Mouse (Mus musculus): Measurements from ENCODE around the gene Calhm3. TPM values are rescaled to one million over a fixed set of nuclear protein-coding genes. Genes with fewer than 3 reads are reported as not detected.

Calhm3 gene
- polyA plus RNA-seq, 1 experiment from 2014 or later: not detected

- H3K27me3 ChIP-seq (replicated peaks): peaks cover 11% of the 10 kb centered on the region; the same call in 1 of the 2 replicates
- 4% methylated on average over 13 of the region's 13 CpGs for WGBS
- H3K4me2 ChIP-seq: peak overlapping the region; percentile 71
- no peak overlapping the region for H3K27ac ChIP-seq (ENCODE audit: poor library complexity, severe bottlenecking)
- H3K4me3 ChIP-seq: peak overlapping the region; percentile 32
- peak overlapping the region; percentile 52 for H3K9ac ChIP-seq
- no peaks in the 10 kb centered on the region for H3K9me3 ChIP-seq (replicated peaks)
- H3K4me1 ChIP-seq (replicated peaks): peaks cover 9% of the 10 kb centered on the region; the same call in 1 of the 2 replicates
- H3K36me3 ChIP-seq: no peaks in the 10 kb centered on the region
- 0 out of 2 replicates have a peak, but pooled peaks have one; percentile 11 for ATAC-seq (ENCODE audit: insufficient number of reproducible peaks, low FRiP score)
These were observed 10.7 kb upstream of the Calhm3 start for GRCm38 (mm10) chr19:47168223-47168622.

GRCm38 (mm10) chr19:47167617-47168214 lies 10.2 kb upstream of the Calhm3 start:
- 42% methylated on average over 7 of the region's 7 CpGs for WGBS
- H3K9me3 ChIP-seq (replicated peaks): no peaks in the 10 kb centered on the region
- H3K9ac ChIP-seq: 0 out of 2 replicates have a peak overlapping the region, but pooled peaks have one; percentile 30
- peaks cover 9% of the 10 kb centered on the region; the same call in 1 of the 2 replicates for H3K4me1 ChIP-seq (replicated peaks)
- peak overlapping the region; percentile 71 for H3K4me2 ChIP-seq
- 0 out of 2 replicates have a peak, but pooled peaks have one; percentile 25 for ATAC-seq (ENCODE audit: insufficient number of reproducible peaks, low FRiP score)
- peaks cover 8% of the 10 kb centered on the region; the same call in 1 of the 2 replicates for H3K27me3 ChIP-seq (replicated peaks)
- no peak overlapping the region for H3K27ac ChIP-seq (ENCODE audit: poor library complexity, severe bottlenecking)
- H3K4me3 ChIP-seq: no peak overlapping the region
- no peaks in the 10 kb centered on the region for H3K36me3 ChIP-seq

DNA sequence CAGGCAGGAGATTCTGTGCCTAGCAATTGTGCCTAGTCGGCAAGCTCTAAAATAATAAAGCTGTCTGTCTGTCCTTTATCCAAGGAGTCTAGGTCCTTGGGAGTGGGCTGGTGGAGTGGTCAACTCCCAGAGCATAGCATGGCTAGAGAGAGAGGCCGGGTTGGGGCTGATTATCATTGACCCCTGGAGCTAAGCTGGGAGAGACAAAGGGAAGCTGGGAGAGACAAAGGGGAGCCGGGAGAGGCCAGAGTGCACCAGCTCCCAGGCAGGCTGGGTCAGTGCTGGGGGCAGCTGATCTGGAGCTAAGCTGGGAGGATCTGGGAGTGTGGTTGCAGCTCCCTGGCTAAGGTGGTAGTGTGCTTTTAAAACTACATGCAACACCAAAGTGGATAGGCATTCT lies 9.2 kb upstream of the Calhm3 start:
- Histone ChIP-seq H3K4me1 (replicated peaks) (peaks cover 9% of the 10 kb centered on the region; the same call in 1 of the 2 replicates), H3K9me3 (replicated peaks) (no peaks in the 10 kb centered on the region), H3K9ac (no peak overlapping the region), H3K36me3 (no peaks in the 10 kb centered on the region), H3K4me3 (no peak overlapping the region), H3K27me3 (replicated peaks) (peaks cover 7% of the 10 kb centered on the region; the same call in 1 of the 2 replicates), H3K4me2 (no peak overlapping the region), H3K27ac (ENCODE audit: poor library complexity, severe bottlenecking) (no peak overlapping the region)
- ATAC-seq (ENCODE audit: insufficient number of reproducible peaks, low FRiP score): no peak
- WGBS: 32% methylated on average over 3 of the region's 3 CpGs

DNA sequence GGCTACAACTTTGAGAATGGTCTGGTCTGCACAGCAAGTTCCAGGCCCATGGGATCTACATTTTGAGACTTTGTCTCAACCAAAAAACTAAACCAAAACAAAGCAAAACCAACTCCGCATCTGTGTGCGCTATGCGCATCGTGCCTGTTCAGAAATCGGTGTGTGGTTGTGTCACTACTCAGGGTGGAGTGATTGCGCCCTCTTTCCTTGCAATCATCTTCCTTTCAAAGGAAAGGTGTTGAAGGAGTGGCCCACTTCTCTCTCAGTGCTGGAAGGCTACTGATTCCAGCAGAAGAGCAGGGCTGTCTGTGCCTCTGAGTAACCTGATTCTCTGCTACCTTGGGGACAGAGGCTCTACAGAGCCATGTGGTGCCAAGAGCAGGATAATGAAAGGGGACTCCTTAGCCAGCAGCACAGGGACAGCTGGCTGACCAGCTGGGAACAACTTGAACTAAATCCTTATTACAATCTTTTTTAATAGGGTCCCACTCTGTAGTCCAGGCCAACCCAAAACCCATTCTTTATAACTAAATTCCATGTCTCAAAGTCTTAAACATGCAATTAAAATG lies 5.7 kb upstream of the Calhm3 start:
- H3K4me1 ChIP-seq (replicated peaks): 0 out of 2 replicates have a peak, but pooled peaks cover 4% of the 10 kb centered on the region
- no peak overlapping the region for H3K4me2 ChIP-seq
- no peak overlapping the region for H3K9ac ChIP-seq
- no peak for ATAC-seq (ENCODE audit: insufficient number of reproducible peaks, low FRiP score)
- no peak overlapping the region for H3K4me3 ChIP-seq
- WGBS: 90% methylated on average over 6 of the region's 6 CpGs
- peaks cover 7% of the 10 kb centered on the region; the same call in 1 of the 2 replicates for H3K27me3 ChIP-seq (replicated peaks)
- H3K27ac ChIP-seq (ENCODE audit: poor library complexity, severe bottlenecking): no peak overlapping the region
- no peaks in the 10 kb centered on the region for H3K36me3 ChIP-seq
- no peaks in the 10 kb centered on the region for H3K9me3 ChIP-seq (replicated peaks)

DNA sequence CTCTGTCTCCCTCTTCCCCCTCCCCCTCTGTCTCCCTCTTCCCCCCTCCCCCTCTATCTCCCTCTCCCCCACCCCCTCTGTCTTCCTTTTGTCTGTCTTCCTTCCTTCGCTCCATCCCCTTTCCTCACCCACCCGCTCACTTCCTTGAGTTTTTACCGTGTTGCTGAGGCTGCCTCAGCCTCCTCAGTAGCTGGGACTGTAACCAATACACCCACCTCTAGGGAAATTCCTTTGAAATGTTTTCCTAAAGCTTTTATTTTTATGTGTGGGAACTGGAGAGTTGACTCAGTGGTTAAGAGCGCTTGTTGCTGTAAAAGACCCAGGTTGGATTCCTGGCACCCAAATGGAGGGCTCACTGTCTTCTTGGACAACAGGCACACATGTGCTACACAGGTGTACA lies 4.1 kb upstream of the Calhm3 start:
- Histone ChIP-seq H3K9ac (no peak overlapping the region), H3K9me3 (replicated peaks) (no peaks in the 10 kb centered on the region), H3K36me3 (no peaks in the 10 kb centered on the region), H3K27me3 (replicated peaks) (no peaks in the 10 kb centered on the region), H3K4me3 (no peak overlapping the region), H3K27ac (ENCODE audit: poor library complexity, severe bottlenecking) (no peak overlapping the region), H3K4me2 (no peak overlapping the region), H3K4me1 (replicated peaks) (no peaks in the 10 kb centered on the region)
- 57% methylated on average over 4 of the region's 4 CpGs for WGBS
- ATAC-seq (ENCODE audit: insufficient number of reproducible peaks, low FRiP score): no peak

DNA sequence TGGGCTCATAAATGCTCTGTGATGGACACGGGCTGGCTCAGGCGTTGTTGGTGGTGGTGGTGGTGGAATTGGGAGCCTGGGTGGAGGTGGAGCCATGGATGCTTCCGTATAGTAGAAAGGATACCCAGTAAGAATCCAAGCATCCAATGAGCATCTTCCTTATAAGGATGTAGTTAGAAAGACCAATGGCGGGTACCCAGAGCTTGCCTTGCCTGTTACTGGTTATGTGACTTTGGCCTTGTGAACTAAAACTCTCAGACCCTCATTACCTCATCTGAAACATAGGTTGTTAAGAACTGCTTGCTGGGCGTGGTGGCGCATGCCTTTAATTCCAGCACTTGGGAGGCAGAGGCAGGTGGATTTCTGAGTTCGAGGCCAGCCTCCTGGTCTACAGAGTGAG lies 3.8 kb downstream of the Calhm3 start:
- Histone ChIP-seq H3K9ac (no peak overlapping the region), H3K27me3 (replicated peaks) (peaks cover 21% of the 10 kb centered on the region; the same call in 1 of the 2 replicates), H3K4me3 (no peak overlapping the region), H3K4me2 (no peak overlapping the region), H3K9me3 (replicated peaks) (no peaks in the 10 kb centered on the region), H3K36me3 (no peaks in the 10 kb centered on the region), H3K4me1 (replicated peaks) (peaks cover 11% of the 10 kb centered on the region; the same call in 1 of the 2 replicates), H3K27ac (ENCODE audit: poor library complexity, severe bottlenecking) (no peak overlapping the region)
- no peak for ATAC-seq (ENCODE audit: insufficient number of reproducible peaks, low FRiP score)
- WGBS: 87% methylated on average over 7 of the region's 7 CpGs

DNA sequence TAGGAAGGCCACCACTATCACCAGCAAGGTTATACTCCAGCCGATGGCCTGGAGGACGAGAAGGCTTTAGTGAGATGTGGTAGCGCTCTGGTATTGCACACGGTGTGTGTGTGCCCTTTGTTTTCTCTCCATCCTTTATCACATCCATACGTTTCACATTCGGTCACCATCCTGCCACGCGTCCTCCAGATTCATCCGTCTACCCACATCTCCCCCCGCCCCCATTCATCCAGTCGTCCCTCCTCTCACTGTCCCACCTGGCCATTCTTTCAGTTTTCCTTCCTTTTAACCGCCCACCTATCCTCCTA lies 5.5 kb downstream of the Calhm3 start:
- H3K4me1 ChIP-seq (replicated peaks): peaks cover 11% of the 10 kb centered on the region; the same call in 1 of the 2 replicates
- peak overlapping the region; percentile 32 for H3K4me3 ChIP-seq
- ATAC-seq (ENCODE audit: insufficient number of reproducible peaks, low FRiP score): no peak
- H3K27me3 ChIP-seq (replicated peaks): peaks cover 25% of the 10 kb centered on the region; the same call in 1 of the 2 replicates
- peak overlapping the region; percentile 64 for H3K4me2 ChIP-seq
- H3K27ac ChIP-seq (ENCODE audit: poor library complexity, severe bottlenecking): no peak overlapping the region
- WGBS: 56% methylated on average over 12 of the region's 12 CpGs
- H3K9ac ChIP-seq: no peak overlapping the region
- no peaks in the 10 kb centered on the region for H3K36me3 ChIP-seq
- H3K9me3 ChIP-seq (replicated peaks): no peaks in the 10 kb centered on the region

DNA sequence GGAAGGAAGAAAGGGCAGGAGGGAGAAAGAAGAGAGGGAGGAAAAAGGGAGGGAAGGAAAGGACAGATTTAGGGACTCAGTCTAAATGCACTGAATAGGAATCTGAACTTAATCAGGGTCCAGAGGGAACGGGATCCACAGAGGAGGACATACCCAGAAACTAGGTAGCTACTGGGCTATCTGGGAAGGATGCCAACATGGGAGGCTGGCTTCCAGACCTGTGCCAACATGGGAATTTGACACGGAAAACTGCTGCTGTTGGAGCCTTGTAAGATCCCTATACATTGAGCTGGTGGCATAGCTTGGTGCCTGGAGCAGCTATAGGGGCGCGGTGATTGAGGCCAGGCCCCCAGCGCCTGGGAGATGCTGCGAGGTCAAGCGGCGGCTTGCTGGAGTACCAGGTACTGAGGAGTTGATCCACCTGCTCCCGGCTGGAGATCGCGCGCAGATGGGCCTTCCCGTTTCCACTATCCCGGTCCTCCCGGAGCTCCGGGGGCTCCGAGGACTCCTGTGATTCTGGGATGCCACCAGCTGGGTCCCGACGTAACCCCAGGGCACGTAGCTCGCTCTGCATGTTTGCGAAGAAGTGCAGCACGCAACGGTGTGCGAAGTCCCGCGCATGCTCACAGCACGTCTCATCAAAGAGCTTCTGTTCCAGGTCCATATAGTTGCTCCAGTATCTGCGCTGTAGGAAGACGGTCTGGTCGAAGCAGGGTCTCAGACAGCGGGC lies 6.1 kb downstream of the Calhm3 start:
- no peaks in the 10 kb centered on the region for H3K9me3 ChIP-seq (replicated peaks)
- H3K9ac ChIP-seq: no peak overlapping the region
- H3K27ac ChIP-seq (ENCODE audit: poor library complexity, severe bottlenecking): no peak overlapping the region
- no peaks in the 10 kb centered on the region for H3K36me3 ChIP-seq
- H3K4me3 ChIP-seq: peak overlapping the region; percentile 32
- peaks cover 11% of the 10 kb centered on the region; the same call in 1 of the 2 replicates for H3K4me1 ChIP-seq (replicated peaks)
- peaks cover 25% of the 10 kb centered on the region; the same call in 1 of the 2 replicates for H3K27me3 ChIP-seq (replicated peaks)
- H3K4me2 ChIP-seq: peak overlapping the region; percentile 64
- ATAC-seq (ENCODE audit: insufficient number of reproducible peaks, low FRiP score): no peak
- WGBS: 19% methylated on average over 32 of the region's 32 CpGs

GRCm38 (mm10) chr19:47149854-47150253 lies 7.7 kb downstream of the Calhm3 start:
- no peak overlapping the region for H3K9ac ChIP-seq
- WGBS: 47% methylated on average over 4 of the region's 4 CpGs
- H3K9me3 ChIP-seq (replicated peaks): no peaks in the 10 kb centered on the region
- no peak overlapping the region for H3K4me2 ChIP-seq
- no peaks in the 10 kb centered on the region for H3K36me3 ChIP-seq
- no peak overlapping the region for H3K4me3 ChIP-seq
- ATAC-seq (ENCODE audit: insufficient number of reproducible peaks, low FRiP score): no peak
- no peak overlapping the region for H3K27ac ChIP-seq (ENCODE audit: poor library complexity, severe bottlenecking)
- peaks cover 25% of the 10 kb centered on the region; the same call in 1 of the 2 replicates for H3K27me3 ChIP-seq (replicated peaks)
- H3K4me1 ChIP-seq (replicated peaks): peaks cover 18% of the 10 kb centered on the region; the same call in 1 of the 2 replicates

DNA sequence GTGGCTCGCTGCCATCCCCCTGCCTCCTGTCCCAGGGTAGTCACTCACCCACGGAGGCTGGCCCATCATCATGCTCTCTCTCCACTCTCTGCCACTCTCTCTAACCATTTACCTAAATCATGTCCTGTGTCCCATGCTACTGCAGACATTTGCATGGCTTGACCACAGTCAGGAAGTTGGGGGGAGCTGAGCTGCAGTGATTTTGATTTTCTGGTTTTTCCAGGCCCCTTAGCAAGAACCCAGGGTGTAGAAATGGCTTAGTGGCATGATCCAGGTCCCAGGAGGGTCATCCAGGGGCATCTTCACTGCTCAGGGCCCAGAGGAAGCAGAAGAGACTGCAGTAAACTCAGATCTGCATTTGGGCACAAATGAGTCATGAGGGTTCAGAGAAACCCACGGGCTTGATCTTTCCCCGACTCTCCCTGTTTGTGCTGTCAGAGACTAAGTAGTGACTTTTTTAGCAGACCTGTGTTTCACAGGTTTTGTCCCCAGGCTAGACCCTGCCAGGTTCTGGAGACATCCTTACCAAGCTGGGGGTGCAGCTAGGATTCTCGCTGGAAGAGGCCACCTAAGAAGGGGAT lies 9.2 kb downstream of the Calhm3 start:
- Histone ChIP-seq H3K27ac (ENCODE audit: poor library complexity, severe bottlenecking) (no peak overlapping the region), H3K9ac (no peak overlapping the region), H3K4me3 (no peak overlapping the region), H3K27me3 (replicated peaks) (peaks cover 29% of the 10 kb centered on the region), H3K36me3 (no peaks in the 10 kb centered on the region), H3K9me3 (replicated peaks) (no peaks in the 10 kb centered on the region), H3K4me1 (replicated peaks) (peaks cover 18% of the 10 kb centered on the region; the same call in 1 of the 2 replicates), H3K4me2 (no peak overlapping the region)
- WGBS: 67% methylated on average over 5 of the region's 5 CpGs
- ATAC-seq (ENCODE audit: insufficient number of reproducible peaks, low FRiP score): no peak

DNA sequence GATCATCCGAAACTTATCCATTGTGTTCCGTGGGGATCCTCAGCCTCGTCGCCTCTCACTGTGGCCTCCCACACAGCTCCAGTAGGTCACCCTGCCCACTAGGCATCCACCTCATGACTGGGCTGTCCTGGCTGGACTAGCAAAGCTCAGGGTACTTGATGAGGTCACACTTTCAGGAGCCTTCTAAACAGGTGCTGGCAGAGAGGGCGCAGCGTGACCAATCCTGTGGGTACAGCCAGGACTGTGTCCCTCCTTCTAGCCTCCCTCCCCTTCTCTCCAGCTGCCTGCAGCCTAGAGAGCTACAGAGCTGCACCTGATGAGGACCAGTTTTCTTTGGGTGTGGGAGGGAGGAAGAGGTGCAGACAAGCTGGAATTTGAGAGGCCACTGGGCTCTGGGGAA lies 13.4 kb downstream of the Calhm3 start, which contains the start of gene Calhm1:
Calhm1 (minus strand) TSS at position 101 of the 400 bp plus-strand sequence.
- Histone ChIP-seq H3K27me3 (replicated peaks) (peaks cover 23% of the 10 kb centered on the region), H3K27ac (ENCODE audit: poor library complexity, severe bottlenecking) (no peak within 1 kb of the TSS), H3K9ac (no peak within 1 kb of the TSS), H3K4me2 (no peak within 1 kb of the TSS), H3K4me1 (replicated peaks) (peaks cover 9% of the 10 kb centered on the region), H3K9me3 (replicated peaks) (no peaks in the 10 kb centered on the region), H3K36me3 (no peaks in the 10 kb centered on the region), H3K4me3 (no peak within 1 kb of the TSS)
- no peak for ATAC-seq (ENCODE audit: insufficient number of reproducible peaks, low FRiP score)
- WGBS: 84% methylated on average over 6 of the region's 6 CpGs

Data from heart, embryonic 12.5 days (tissue).